18 mouse cellular contexts compared by ENCODE assay signal in genomic region chr9:50674771-50675170, GRCm38 (mm10). TPM values are rescaled to one million over a fixed set of nuclear protein-coding genes. Genes with fewer than 3 reads are reported as not detected.
DNase-seq lines count a peak whose midpoint lies in the region; ATAC-seq and TF ChIP-seq lines count a peak whose summit lies in the region.
"Had no signal": no experiment of that assay in that cellular context is flagged by ENCODE, and none has a peak within 500 bp of the region (broad histone marks: within the 10 kb centered on the region; RNA-seq: fewer than 3 reads in every experiment).

No protein-coding gene starts in this region.

- no peaks in the 10 kb centered on the region for H3K27me3 ChIP-seq in intestine, postnatal 0 days (replicated peaks; ENCODE audit: control insufficient read depth, insufficient read depth, low read length)
- H3K27me3 ChIP-seq in intestine, embryonic 15.5 days (replicated peaks): no peaks in the 10 kb centered on the region
- no peaks in the 10 kb centered on the region for H3K27me3 ChIP-seq in lung, postnatal 0 days (replicated peaks; ENCODE audit: insufficient read depth, low read length)
- no peaks in the 10 kb centered on the region for H3K27me3 ChIP-seq in liver, embryonic 14.5 days (ENCODE audit: control insufficient read depth, insufficient read depth, low read length)
- H3K27me3 ChIP-seq: heart, embryonic 13.5 days had no signal

- no peak for TF ChIP-seq EP300 in lung, postnatal 0 days (IDR thresholded peaks at IDR 0.05)
- no peak for TF ChIP-seq EP300 in liver, embryonic 14.5 days (IDR thresholded peaks at IDR 0.05; ENCODE audit: low read depth)

- H3K27ac ChIP-seq in intestine, postnatal 0 days (ENCODE audit: low read depth, low read length): no peak overlapping the region
- H3K27ac ChIP-seq in intestine, embryonic 15.5 days: no peak overlapping the region
- no peak overlapping the region for H3K27ac ChIP-seq in lung, postnatal 0 days (ENCODE audit: low read length)
- H3K27ac ChIP-seq in liver, embryonic 14.5 days: no peak overlapping the region
- H3K27ac ChIP-seq: heart, embryonic 13.5 days had no signal

- no peaks in the 10 kb centered on the region for H3K36me3 ChIP-seq in intestine, postnatal 0 days (ENCODE audit: control insufficient read depth, insufficient read depth)
- no peaks in the 10 kb centered on the region for H3K36me3 ChIP-seq in intestine, embryonic 15.5 days
- no peaks in the 10 kb centered on the region for H3K36me3 ChIP-seq in lung, postnatal 0 days (ENCODE audit: insufficient read depth, low read length)
- H3K36me3 ChIP-seq in liver, embryonic 14.5 days (replicated peaks; ENCODE audit: control insufficient read depth, insufficient read depth, low read depth): no peaks in the 10 kb centered on the region

- peak; percentile 45 for TF ChIP-seq CTCF in intestine, postnatal 0 days (IDR thresholded peaks at IDR 0.05; ENCODE audit: low read depth)
- peak; percentile 26; the same call in 1 of the 2 replicates for TF ChIP-seq CTCF in lung, postnatal 0 days (IDR thresholded peaks at IDR 0.05)
- peak; percentile 44 for TF ChIP-seq CTCF in liver, embryonic 14.5 days (IDR thresholded peaks at IDR 0.05; ENCODE audit: low read depth)

- no peak overlapping the region for H3K9ac ChIP-seq in intestine, postnatal 0 days (ENCODE audit: low read depth, low read length)
- no peak overlapping the region for H3K9ac ChIP-seq in intestine, embryonic 15.5 days
- no peak overlapping the region for H3K9ac ChIP-seq in lung, postnatal 0 days (replicated peaks; ENCODE audit: low read depth)
- H3K9ac ChIP-seq in liver, embryonic 14.5 days (replicated peaks): no peak overlapping the region
- H3K9ac ChIP-seq: heart, embryonic 13.5 days had no signal

- no peak for DNase-seq in lung, postnatal 0 days (ENCODE audit: low spot score)
- no peak for DNase-seq in lung, adult 18-20 months
- DNase-seq in ES-CJ7 (ENCODE audit: low read depth, low spot score): peak; percentile 67
- DNase-seq in liver, embryonic 14.5 days (ENCODE audit: low read depth in 3 of 3, low spot score in 3 of 3): no peak
- DNase-seq in left cerebral cortex, adult 9 months (ENCODE audit: low spot score in 2 of 2): no peak
- no peak for DNase-seq in MN1 (ENCODE audit: low spot score)
- DNase-seq: adrenal gland, postnatal 36 days; cerebellum, adult 18-20 months; cerebellum, postnatal 25 days; embryo, embryonic 11 days; kidney, adult 11 months; lung, postnatal 4 days; right cerebral cortex, postnatal 25 days; thymus, postnatal 14 days had no signal

- no peaks in the 10 kb centered on the region for H3K4me1 ChIP-seq in intestine, postnatal 0 days (replicated peaks; ENCODE audit: control insufficient read depth, insufficient read depth, low read length)
- H3K4me1 ChIP-seq in intestine, embryonic 15.5 days (replicated peaks): no peaks in the 10 kb centered on the region
- no peaks in the 10 kb centered on the region for H3K4me1 ChIP-seq in lung, postnatal 0 days (ENCODE audit: insufficient read depth, low read depth, low read length)
- H3K4me1 ChIP-seq in liver, embryonic 14.5 days (replicated peaks; ENCODE audit: control insufficient read depth in 2 of 2, insufficient read depth in 2 of 2, low read length in 1 of 2): no peaks in the 10 kb centered on the region
- H3K4me1 ChIP-seq: heart, embryonic 13.5 days had no signal

- 23% methylated on average over 1 of the region's 1 CpGs for WGBS in intestine, postnatal 0 days
- 20% methylated on average over 1 of the region's 1 CpGs for WGBS in intestine, embryonic 15.5 days
- 25% methylated on average over 1 of the region's 1 CpGs for WGBS in lung, postnatal 0 days
- 0% methylated on average over 1 of the region's 1 CpGs for WGBS in liver, embryonic 14.5 days (ENCODE audit: insufficient replicate concordance)

- no peaks in the 10 kb centered on the region for H3K9me3 ChIP-seq in intestine, postnatal 0 days (ENCODE audit: control insufficient read depth)
- H3K9me3 ChIP-seq in intestine, embryonic 15.5 days: no peaks in the 10 kb centered on the region
- H3K9me3 ChIP-seq in lung, postnatal 0 days (ENCODE audit: low read length): no peaks in the 10 kb centered on the region
- no peaks in the 10 kb centered on the region for H3K9me3 ChIP-seq in liver, embryonic 14.5 days (ENCODE audit: control insufficient read depth, low read length)
- H3K9me3 ChIP-seq: heart, embryonic 13.5 days had no signal

- H3K4me3 ChIP-seq in intestine, postnatal 0 days (ENCODE audit: low read depth, low read length): no peak overlapping the region
- no peak overlapping the region for H3K4me3 ChIP-seq in intestine, embryonic 15.5 days (replicated peaks)
- no peak overlapping the region for H3K4me3 ChIP-seq in lung, postnatal 0 days (ENCODE audit: low read depth, low read length)
- no peak overlapping the region for H3K4me3 ChIP-seq in liver, embryonic 14.5 days (ENCODE audit: insufficient read depth in 1 of 2, low read depth in 2 of 2, low read length in 2 of 2)
- H3K4me3 ChIP-seq: heart, embryonic 13.5 days had no signal

- no peak overlapping the region for H3K4me2 ChIP-seq in intestine, postnatal 0 days (replicated peaks; ENCODE audit: low read depth)
- no peak overlapping the region for H3K4me2 ChIP-seq in intestine, embryonic 15.5 days (replicated peaks)
- H3K4me2 ChIP-seq in lung, postnatal 0 days (replicated peaks; ENCODE audit: low read depth, low read length): no peak overlapping the region
- no peak overlapping the region for H3K4me2 ChIP-seq in liver, embryonic 14.5 days (ENCODE audit: low read depth)
- H3K4me2 ChIP-seq: heart, embryonic 13.5 days had no signal

- ATAC-seq in intestine, postnatal 0 days: no peak
- ATAC-seq in intestine, embryonic 15.5 days: no peak
- ATAC-seq in lung, postnatal 0 days: no peak
- ATAC-seq in liver, embryonic 14.5 days (ENCODE audit: insufficient read depth): no peak
- ATAC-seq: hindbrain, embryonic 16.5 days had no signal

RNA-seq across cellular contexts. Expression of gene Dlat, which starts 15.2 kb away (rescaled TPM):
- 35.3 and 41.7 TPM in 2 replicates for polyA plus RNA-seq in intestine, postnatal 0 days (2015; fragmentation: Nextera tagmentation; extraction: Ambion mirVana)
- polyA plus RNA-seq in intestine, embryonic 15.5 days (2015; fragmentation: Nextera tagmentation; extraction: Ambion mirVana): 58.7 and 63.5 TPM in 2 replicates
- polyA plus RNA-seq in lung, postnatal 0 days (2015; fragmentation: Nextera tagmentation; extraction: Ambion mirVana): 27.2 and 30.0 TPM in 2 replicates
- polyA plus RNA-seq in liver, embryonic 14.5 days (2012; rRNA removed): 7.0 and 14.4 TPM in 2 replicates
- 32.0 and 35.7 TPM in 2 replicates for polyA plus RNA-seq in liver, embryonic 14.5 days (2014; fragmentation: Nextera tagmentation; extraction: Ambion mirVana)

RNA-seq across cellular contexts. Expression of gene Nkapd1, which starts 57.5 kb away (rescaled TPM):
- 13.9 and 14.6 TPM in 2 replicates for polyA plus RNA-seq in intestine, postnatal 0 days (2015; fragmentation: Nextera tagmentation; extraction: Ambion mirVana)
- 17.5 and 20.4 TPM in 2 replicates for polyA plus RNA-seq in intestine, embryonic 15.5 days (2015; fragmentation: Nextera tagmentation; extraction: Ambion mirVana)
- 25.2 and 26.5 TPM in 2 replicates for polyA plus RNA-seq in lung, postnatal 0 days (2015; fragmentation: Nextera tagmentation; extraction: Ambion mirVana)
- polyA plus RNA-seq in liver, embryonic 14.5 days (2012; rRNA removed): 2.9 and 4.7 TPM in 2 replicates
- polyA plus RNA-seq in liver, embryonic 14.5 days (2014; fragmentation: Nextera tagmentation; extraction: Ambion mirVana): 7.0 and 7.3 TPM in 2 replicates

RNA-seq across cellular contexts. Expression of gene Pih1d2, which starts 57.6 kb away (rescaled TPM):
- 0.88 and 1.6 TPM in 2 replicates for polyA plus RNA-seq in intestine, postnatal 0 days (2015; fragmentation: Nextera tagmentation; extraction: Ambion mirVana)
- polyA plus RNA-seq in intestine, embryonic 15.5 days (2015; fragmentation: Nextera tagmentation; extraction: Ambion mirVana): 2.1 and 2.9 TPM in 2 replicates
- polyA plus RNA-seq in lung, postnatal 0 days (2015; fragmentation: Nextera tagmentation; extraction: Ambion mirVana): 14.5 and 16.6 TPM in 2 replicates
- polyA plus RNA-seq in liver, embryonic 14.5 days (2012; rRNA removed): 0.18 and 0.78 TPM in 2 replicates
- polyA plus RNA-seq in liver, embryonic 14.5 days (2014; fragmentation: Nextera tagmentation; extraction: Ambion mirVana): 0.56 and 1.4 TPM in 2 replicates
